10 mouse cellular contexts compared by ENCODE assay signal in genomic region chr13:54325814-54326213, GRCm38 (mm10). TPM values are rescaled to one million over a fixed set of nuclear protein-coding genes. Genes with fewer than 3 reads are reported as not detected.
DNase-seq lines count a peak whose midpoint lies in the region; ATAC-seq and TF ChIP-seq lines count a peak whose summit lies in the region.
"Had no signal": no experiment of that assay in that cellular context is flagged by ENCODE, and none has a peak within 500 bp of the region (broad histone marks: within the 10 kb centered on the region; RNA-seq: fewer than 3 reads in every experiment).

No protein-coding gene starts in this region.

- no peak overlapping the region for H3K9ac ChIP-seq in hindbrain, embryonic 16.5 days (ENCODE audit: low read depth, low read length)
- H3K9ac ChIP-seq in neural tube, embryonic 13.5 days: no peak overlapping the region; the same call in 1 of the 2 replicates
- H3K9ac ChIP-seq: embryonic facial prominence, embryonic 15.5 days had no signal

- H3K27ac ChIP-seq in embryonic facial prominence, embryonic 10.5 days (replicated peaks): 0 out of 2 replicates have a peak overlapping the region, but pooled peaks have one; percentile 15
- H3K27ac ChIP-seq in hindbrain, embryonic 16.5 days (ENCODE audit: low read depth, low read length): no peak overlapping the region
- H3K27ac ChIP-seq in neural tube, embryonic 13.5 days (replicated peaks): peak overlapping the region; percentile 70
- H3K27ac ChIP-seq in gastrocnemius, adult 2 months: no peak overlapping the region
- H3K27ac ChIP-seq: embryonic facial prominence, embryonic 15.5 days had no signal

- TF ChIP-seq CTCF in gastrocnemius, adult 2 months (IDR thresholded peaks at IDR 0.05): no peak

- H3K4me3 ChIP-seq in embryonic facial prominence, embryonic 10.5 days: no peak overlapping the region
- no peak overlapping the region for H3K4me3 ChIP-seq in hindbrain, embryonic 16.5 days (ENCODE audit: low read length)
- H3K4me3 ChIP-seq in neural tube, embryonic 13.5 days: no peak overlapping the region
- no peak overlapping the region for H3K4me3 ChIP-seq in gastrocnemius, adult 2 months
- H3K4me3 ChIP-seq: embryonic facial prominence, embryonic 15.5 days had no signal

- DNase-seq in embryo, embryonic 10 days (ENCODE audit: low spot score): peak; percentile 27
- no peak for DNase-seq in embryo, embryonic 10.5 days (ENCODE audit: low spot score)
- no peak for DNase-seq in embryonic facial prominence, embryonic 10.5 days (ENCODE audit: low spot score)
- DNase-seq in spleen, postnatal 4 days (ENCODE audit: low spot score in 2 of 2): no peak
- no peak for DNase-seq in gastrocnemius, adult 2 months
- DNase-seq: heart, postnatal 10 days had no signal

- no peaks in the 10 kb centered on the region for H3K9me3 ChIP-seq in embryonic facial prominence, embryonic 10.5 days
- no peaks in the 10 kb centered on the region for H3K9me3 ChIP-seq in hindbrain, embryonic 16.5 days (ENCODE audit: control insufficient read depth, low read length)
- H3K9me3 ChIP-seq in neural tube, embryonic 13.5 days: no peaks in the 10 kb centered on the region
- H3K9me3 ChIP-seq: embryonic facial prominence, embryonic 15.5 days had no signal

- no peaks in the 10 kb centered on the region for H3K27me3 ChIP-seq in embryonic facial prominence, embryonic 10.5 days (replicated peaks; ENCODE audit: low read depth, poor library complexity, severe bottlenecking)
- H3K27me3 ChIP-seq in hindbrain, embryonic 16.5 days (replicated peaks; ENCODE audit: control insufficient read depth, insufficient read depth, low read length): no peaks in the 10 kb centered on the region
- no peaks in the 10 kb centered on the region for H3K27me3 ChIP-seq in neural tube, embryonic 13.5 days
- H3K27me3 ChIP-seq: embryonic facial prominence, embryonic 15.5 days had no signal

- intact Hi-C loops in gastrocnemius, adult 2 months (cut with DNase I): no loop called here

- H3K4me2 ChIP-seq in hindbrain, embryonic 16.5 days (ENCODE audit: low read length): no peak overlapping the region
- H3K4me2 ChIP-seq in neural tube, embryonic 13.5 days: no peak overlapping the region
- H3K4me2 ChIP-seq: embryonic facial prominence, embryonic 15.5 days had no signal

- WGBS in embryonic facial prominence, embryonic 10.5 days: 65% methylated on average over 7 of the region's 7 CpGs
- WGBS in hindbrain, embryonic 16.5 days: 31% methylated on average over 7 of the region's 7 CpGs
- WGBS in neural tube, embryonic 13.5 days: 36% methylated on average over 7 of the region's 7 CpGs

- H3K4me1 ChIP-seq in embryonic facial prominence, embryonic 10.5 days: peaks cover 58% of the 10 kb centered on the region
- peaks cover 22% of the 10 kb centered on the region for H3K4me1 ChIP-seq in hindbrain, embryonic 16.5 days (ENCODE audit: control insufficient read depth, insufficient read depth, low read depth, low read length)
- peaks cover 51% of the 10 kb centered on the region for H3K4me1 ChIP-seq in neural tube, embryonic 13.5 days (replicated peaks)
- H3K4me1 ChIP-seq: embryonic facial prominence, embryonic 15.5 days had no signal

- ATAC-seq in hindbrain, embryonic 16.5 days: peak; percentile 74
- ATAC-seq in neural tube, embryonic 13.5 days (ENCODE audit: low read depth): peak; percentile 77
- no peak for ATAC-seq in monocyte, adult 5-6 weeks (replicated peaks; ENCODE audit: insufficient number of reproducible peaks, low FRiP score, low TSS enrichment, poor library complexity, severe bottlenecking)

- H3K36me3 ChIP-seq in embryonic facial prominence, embryonic 10.5 days (replicated peaks): no peaks in the 10 kb centered on the region
- H3K36me3 ChIP-seq in hindbrain, embryonic 16.5 days (ENCODE audit: control insufficient read depth, insufficient read depth, low read length): no peaks in the 10 kb centered on the region
- no peaks in the 10 kb centered on the region for H3K36me3 ChIP-seq in neural tube, embryonic 13.5 days
- H3K36me3 ChIP-seq: embryonic facial prominence, embryonic 15.5 days had no signal

RNA-seq across cellular contexts. Expression of gene Cplx2, which starts 45.3 kb away (rescaled TPM):
- 5.0 and 6.9 TPM in 2 replicates for polyA plus RNA-seq in embryonic facial prominence, embryonic 10.5 days (2016; fragmentation: Nextera tagmentation; extraction: Ambion mirVana)
- 36.6 and 41.9 TPM in 2 replicates for polyA plus RNA-seq in hindbrain, embryonic 16.5 days (2015; fragmentation: Nextera tagmentation; extraction: Ambion mirVana)
- polyA plus RNA-seq in neural tube, embryonic 13.5 days (2015; fragmentation: Nextera tagmentation; extraction: Ambion mirVana): 13.8 and 14.7 TPM in 2 replicates
- total RNA-seq in monocyte, adult 5-6 weeks (2017): 0.19 to 0.85 TPM in 2 of 3 replicates, not detected in the other
- total RNA-seq in gastrocnemius, adult 2 months (2021): under 1 TPM; 0.46 to 0.84 TPM

Comparison
In these comparisons a context has a peak if more than half of its experiments do, and no peak if none do; other contexts are left out.
1. H3K27ac ChIP-seq: peak in embryonic facial prominence, embryonic 10.5 days (single experiment) and neural tube, embryonic 13.5 days (single experiment); none in hindbrain, embryonic 16.5 days (single experiment) and gastrocnemius, adult 2 months (single experiment).